Mouse (Mus musculus) heart, adult 18-20 months (tissue): Measurements from ENCODE around the gene Pdzd2. TPM values are rescaled to one million over a fixed set of nuclear protein-coding genes. Genes with fewer than 3 reads are reported as not detected.
A peak's percentile ranks its signal among the peaks of the same experiment; 100 is the strongest.

Source experiments
- DNase-seq, 2 experiments: peaks; one replicate each; pipeline ENCODE4 v3.0.0; 2021 to 2022; ENCODE audit warnings: mixed read lengths in 1 of 2
- total RNA-seq, 2 experiments: library from RNA; stranded (reverse); gene quantifications; 2 replicates each; pipeline ENCODE4 v1.2.3; 2021

The Pdzd2 gene
- total RNA-seq, 2 experiments from 2014 or later, result 68.0 to 82.0 TPM

GRCm38 (mm10) chr15:12532568-12532967 lies 207.2 kb downstream of the Pdzd2 start:
- no peak for DNase-seq

- DNase-seq, result peak in 1 of 2 experiments; percentile 27
Observed at GRCm38 (mm10) chr15:12522810-12523209, 216.9 kb downstream of the Pdzd2 start.

GRCm38 (mm10) chr15:12520292-12520691 lies 219.4 kb downstream of the Pdzd2 start:
- no peak for DNase-seq

- DNase-seq, result peak in 1 of 2 experiments; percentile 37
Observed at GRCm38 (mm10) chr15:12518370-12518973, 221.3 kb downstream of the Pdzd2 start.

GRCm38 (mm10) chr15:12517314-12517813 lies 222.4 kb downstream of the Pdzd2 start:
- no peak for DNase-seq

GRCm38 (mm10) chr15:12515272-12515844 lies 224.4 kb downstream of the Pdzd2 start:
- no peak for DNase-seq

- DNase-seq, result peak in 1 of 2 experiments; percentile 32
Observed at GRCm38 (mm10) chr15:12513526-12513925, 226.2 kb downstream of the Pdzd2 start.

GRCm38 (mm10) chr15:12508765-12509377 lies 230.9 kb downstream of the Pdzd2 start:
- DNase-seq, result no peak

- DNase-seq, result no peak
Observed at GRCm38 (mm10) chr15:12507523-12507922, 232.2 kb downstream of the Pdzd2 start.

GRCm38 (mm10) chr15:12506514-12506913 lies 233.2 kb downstream of the Pdzd2 start:
- DNase-seq, result no peak

- no peak for DNase-seq
Observed at GRCm38 (mm10) chr15:12506085-12506484, 233.6 kb downstream of the Pdzd2 start.

- DNase-seq, result no peak
Observed at GRCm38 (mm10) chr15:12505556-12505955, 234.2 kb downstream of the Pdzd2 start.

GRCm38 (mm10) chr15:12503907-12504306 lies 235.8 kb downstream of the Pdzd2 start:
- DNase-seq, result peak in 1 of 2 experiments; percentile 17

- DNase-seq, result peak; percentile 41 to 46
Observed at GRCm38 (mm10) chr15:12501924-12502548, 237.7 kb downstream of the Pdzd2 start.

- DNase-seq, result no peak
Observed at GRCm38 (mm10) chr15:12500674-12501073, 239.1 kb downstream of the Pdzd2 start.

- no peak for DNase-seq
Observed at GRCm38 (mm10) chr15:12494084-12494483, 245.6 kb downstream of the Pdzd2 start.

- DNase-seq, result peak; percentile 22 to 46
Observed at GRCm38 (mm10) chr15:12493258-12493657, 246.5 kb downstream of the Pdzd2 start.

- peak; percentile 83 to 84 for DNase-seq
Observed at GRCm38 (mm10) chr15:12490969-12491368, 248.8 kb downstream of the Pdzd2 start.

- peak; percentile 77 to 79 for DNase-seq
Observed at GRCm38 (mm10) chr15:12490527-12490926, 249.2 kb downstream of the Pdzd2 start.

- peak in 1 of 2 experiments; percentile 52 for DNase-seq
Observed at GRCm38 (mm10) chr15:12488316-12488715, 251.4 kb downstream of the Pdzd2 start.

GRCm38 (mm10) chr15:12481261-12481660 lies 258.5 kb downstream of the Pdzd2 start:
- no peak for DNase-seq

- no peak for DNase-seq
Observed at GRCm38 (mm10) chr15:12480369-12480768, 259.4 kb downstream of the Pdzd2 start.

- peak in 1 of 2 experiments; percentile 66 for DNase-seq
Observed at GRCm38 (mm10) chr15:12479326-12479725, 260.4 kb downstream of the Pdzd2 start.
